Comparison of ENCODE assay signal across 8 mouse cellular contexts in the genomic region with DNA sequence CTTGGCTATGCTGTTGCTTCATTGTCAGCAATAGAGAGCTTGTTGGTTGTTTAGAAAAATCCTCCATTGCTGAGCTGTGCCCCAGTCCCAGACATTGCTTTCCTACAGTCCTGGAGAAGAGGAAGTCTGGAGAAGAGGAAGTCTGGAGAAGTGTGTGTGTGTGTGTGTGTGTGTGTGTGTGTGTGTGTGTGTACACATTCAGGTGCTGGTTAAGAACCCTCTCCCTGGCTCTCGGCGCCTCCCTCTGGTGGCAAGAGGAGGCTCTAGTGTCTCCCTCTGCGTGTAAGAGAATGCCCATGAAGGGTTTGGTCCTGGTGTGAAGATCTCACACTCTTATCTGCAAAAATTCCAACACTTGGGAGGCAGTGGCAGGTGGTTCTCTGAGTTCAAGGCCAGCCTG. TPM values are rescaled to one million over a fixed set of nuclear protein-coding genes. Genes with fewer than 3 reads are reported as not detected.
A peak's percentile ranks its signal among the peaks of the same experiment; 100 is the strongest.
DNase-seq lines count a peak whose midpoint lies in the region; ATAC-seq and TF ChIP-seq lines count a peak whose summit lies in the region.

No protein-coding gene starts in this region.

- peaks cover 18% of the 10 kb centered on the region for H3K4me1 ChIP-seq in hindbrain, embryonic 10.5 days (replicated peaks)
- H3K4me1 ChIP-seq in hindbrain, embryonic 12.5 days, result peaks cover 12% of the 10 kb centered on the region
- H3K4me1 ChIP-seq in heart, embryonic 14.5 days (ENCODE audit: control insufficient read depth in 2 of 2, insufficient read depth in 2 of 2, low read length in 2 of 2), result peaks cover 5 to 10% of the 10 kb centered on the region in 2 experiments; a peak in 3 of 4 replicates

- intact Hi-C loops in left cerebral cortex, adult 2 months (cut with DNase I), result no loop called here

- H3K27me3 ChIP-seq in hindbrain, embryonic 10.5 days (ENCODE audit: insufficient read depth, poor library complexity, severe bottlenecking), result 0 out of 2 replicates have a peak, but pooled peaks cover 3% of the 10 kb centered on the region
- H3K27me3 ChIP-seq in hindbrain, embryonic 12.5 days, result no peaks in the 10 kb centered on the region
- no peaks in the 10 kb centered on the region for H3K27me3 ChIP-seq in heart, embryonic 14.5 days (ENCODE audit: control insufficient read depth, insufficient read depth, low read length)

- TF ChIP-seq CTCF in left cerebral cortex, adult 2 months (IDR thresholded peaks at IDR 0.05), result peak; percentile 45

- no peak overlapping the region for H3K4me2 ChIP-seq in hindbrain, embryonic 12.5 days (replicated peaks)
- H3K4me2 ChIP-seq in heart, embryonic 14.5 days (ENCODE audit: low read length), result no peak overlapping the region

- H3K36me3 ChIP-seq in hindbrain, embryonic 10.5 days, result no peaks in the 10 kb centered on the region
- H3K36me3 ChIP-seq in hindbrain, embryonic 12.5 days, result no peaks in the 10 kb centered on the region
- H3K36me3 ChIP-seq in heart, embryonic 14.5 days (ENCODE audit: control insufficient read depth, insufficient read depth, low read length), result no peaks in the 10 kb centered on the region

- no peak for ATAC-seq in hindbrain, embryonic 12.5 days (ENCODE audit: low FRiP score)
- 0 out of 2 replicates have a peak, but pooled peaks have one; percentile 18 for ATAC-seq in common myeloid progenitor, adult 5-6 weeks (replicated peaks; ENCODE audit: low read depth, poor library complexity, severe bottlenecking)
- ATAC-seq in heart, embryonic 14.5 days (ENCODE audit: insufficient number of reproducible peaks, insufficient read depth, low FRiP score, low read depth), result peak; percentile 48; the same call in 1 of the 2 replicates

- no peak overlapping the region for H3K4me3 ChIP-seq in hindbrain, embryonic 10.5 days
- no peak overlapping the region for H3K4me3 ChIP-seq in hindbrain, embryonic 12.5 days
- no peak overlapping the region for H3K4me3 ChIP-seq in heart, embryonic 14.5 days (ENCODE audit: control insufficient read depth in 1 of 2, insufficient read depth in 1 of 2, low read depth in 1 of 2, low read length in 2 of 2)
- H3K4me3 ChIP-seq in left cerebral cortex, adult 2 months, result no peak overlapping the region

- DNase-seq in hindbrain, embryonic 10.5 days (ENCODE audit: low spot score), result peak; percentile 56
- DNase-seq in ES-CJ7 (ENCODE audit: low read depth, low spot score), result peak; percentile 84
- DNase-seq in left cerebral cortex, adult 2 months (ENCODE audit: extremely low spot score in 1 of 2, low spot score in 2 of 2), result peak; percentile 15 to 41
- DNase-seq in mesoderm, embryonic 11.5 days (ENCODE audit: low read depth, low spot score), result peak; percentile 34
- no peak for DNase-seq in spleen, postnatal 10 days (ENCODE audit: low spot score in 2 of 2)

- H3K9me3 ChIP-seq in hindbrain, embryonic 10.5 days, result no peaks in the 10 kb centered on the region
- H3K9me3 ChIP-seq in hindbrain, embryonic 12.5 days (replicated peaks), result no peaks in the 10 kb centered on the region
- H3K9me3 ChIP-seq in heart, embryonic 14.5 days (ENCODE audit: control insufficient read depth, low read length), result no peaks in the 10 kb centered on the region

- 43% methylated on average over 3 of the region's 3 CpGs for WGBS in hindbrain, embryonic 10.5 days
- 55% methylated on average over 3 of the region's 3 CpGs for WGBS in hindbrain, embryonic 12.5 days
- 21% methylated on average over 3 of the region's 3 CpGs for WGBS in heart, embryonic 14.5 days

- H3K9ac ChIP-seq in hindbrain, embryonic 12.5 days, result no peak overlapping the region
- no peak overlapping the region for H3K9ac ChIP-seq in heart, embryonic 14.5 days (ENCODE audit: low read length)

- peak overlapping the region; percentile 64; the same call in 1 of the 2 replicates for H3K27ac ChIP-seq in hindbrain, embryonic 10.5 days
- H3K27ac ChIP-seq in hindbrain, embryonic 12.5 days, result no peak overlapping the region
- H3K27ac ChIP-seq in heart, embryonic 14.5 days (replicated peaks in 1 of 2; ENCODE audit: control insufficient read depth in 1 of 2, insufficient read depth in 1 of 2, low read depth in 2 of 2, low read length in 2 of 2), result peak overlapping the region; percentile 55 to 62
- H3K27ac ChIP-seq in left cerebral cortex, adult 2 months, result no peak overlapping the region

RNA-seq across cellular contexts. Expression of a gene that starts 51.2 kb away (rescaled TPM):
- polyA plus RNA-seq in hindbrain, embryonic 10.5 days (2016; fragmentation: Nextera tagmentation; extraction: Ambion mirVana), result 32.8 and 41.3 TPM in 2 replicates
- 58.1 and 63.0 TPM in 2 replicates for polyA plus RNA-seq in hindbrain, embryonic 12.5 days (2016; fragmentation: Nextera tagmentation; extraction: Ambion mirVana)
- not detected in 2 replicates for total RNA-seq in common myeloid progenitor, adult 5-6 weeks (2017)
- polyA plus RNA-seq in heart, embryonic 14.5 days (2014; fragmentation: Nextera tagmentation; extraction: Ambion mirVana), result 5.1 and 7.0 TPM in 2 replicates
- total RNA-seq in left cerebral cortex, adult 2 months (2021), result 10 to 100 TPM; 25.4 to 32.6 TPM

Comparison
In these comparisons a context has a peak if more than half of its experiments do, and no peak if none do; other contexts are left out.
1. H3K27ac ChIP-seq: peak in hindbrain, embryonic 10.5 days (single experiment) and heart, embryonic 14.5 days (2 of 2); none in hindbrain, embryonic 12.5 days (single experiment) and left cerebral cortex, adult 2 months (single experiment).
2. DNase-seq: peak in hindbrain, embryonic 10.5 days (single experiment), ES-CJ7 (single experiment), left cerebral cortex, adult 2 months (2 of 2) and mesoderm, embryonic 11.5 days (single experiment); none in spleen, postnatal 10 days (0 of 2).